Mouse (Mus musculus) left cerebral cortex, postnatal 36 days (tissue): ENCODE data around the gene Srp9. TPM values are rescaled to one million over a fixed set of nuclear protein-coding genes. Genes with fewer than 3 reads are reported as not detected.

Experiments
- total RNA-seq, 2 experiments: library from RNA; stranded (reverse); gene quantifications; 2 replicates each; pipeline ENCODE4 v1.2.3; 2021

Srp9 gene
- total RNA-seq, 2 experiments from 2014 or later, result 61.0 to 63.4 TPM

Other genes starting within 250 kb of the Srp9 start
- gene Enah, start 104.7 kb upstream of the Srp9 start, total RNA-seq, result 100 to 1,000 TPM; 128 to 155 TPM
- not detected for gene Vmn1r1, start 39.7 kb downstream of the Srp9 start, total RNA-seq
- gene Degs1, start 158.1 kb downstream of the Srp9 start, total RNA-seq, result 10 to 100 TPM; 76.0 to 80.8 TPM
- 10 to 100 TPM; 50.7 to 55.3 TPM for gene Fbxo28, start 216.9 kb downstream of the Srp9 start, total RNA-seq